Mouse (Mus musculus): ENCODE results near the gene Itpr1.

Gene Itpr1

GRCm38 (mm10) chr6:108325948-108326411 lies 113.1 kb downstream of the Itpr1 start:
- no peak for DNase-seq

GRCm38 (mm10) chr6:108326751-108327161 lies 113.9 kb downstream of the Itpr1 start:
- DNase-seq = peak in 1 of 2 experiments; percentile 19

GRCm38 (mm10) chr6:108327561-108327960 lies 114.7 kb downstream of the Itpr1 start:
- DNase-seq = no peak

- DNase-seq = no peak
Measured at GRCm38 (mm10) chr6:108328296-108328695, 115.4 kb downstream of the Itpr1 start.

GRCm38 (mm10) chr6:108330461-108330860 lies 117.6 kb downstream of the Itpr1 start:
- no peak for DNase-seq

- no peak for DNase-seq
Measured at GRCm38 (mm10) chr6:108331268-108331667, 118.4 kb downstream of the Itpr1 start.

- no peak for DNase-seq
Measured at GRCm38 (mm10) chr6:108334059-108334458, 121.2 kb downstream of the Itpr1 start.

GRCm38 (mm10) chr6:108335202-108335823 lies 122.4 kb downstream of the Itpr1 start:
- DNase-seq = no peak

- DNase-seq = no peak
Measured at GRCm38 (mm10) chr6:108336506-108336905, 123.6 kb downstream of the Itpr1 start.

- no peak for DNase-seq
Measured at GRCm38 (mm10) chr6:108337289-108337688, 124.4 kb downstream of the Itpr1 start.

GRCm38 (mm10) chr6:108338362-108338761 lies 125.5 kb downstream of the Itpr1 start:
- no peak for DNase-seq

GRCm38 (mm10) chr6:108342989-108343388 lies 130.1 kb downstream of the Itpr1 start:
- no peak for DNase-seq

GRCm38 (mm10) chr6:108343781-108344310 lies 130.9 kb downstream of the Itpr1 start:
- DNase-seq = no peak

GRCm38 (mm10) chr6:108350801-108351200 lies 137.9 kb downstream of the Itpr1 start:
- DNase-seq = no peak

- DNase-seq = no peak
Measured at GRCm38 (mm10) chr6:108351998-108352397, 139.1 kb downstream of the Itpr1 start.

GRCm38 (mm10) chr6:108367412-108367811 lies 154.5 kb downstream of the Itpr1 start:
- DNase-seq = no peak

- no peak for DNase-seq
Measured at GRCm38 (mm10) chr6:108369031-108369430, 156.1 kb downstream of the Itpr1 start.

GRCm38 (mm10) chr6:108371347-108371893 lies 158.5 kb downstream of the Itpr1 start:
- no peak for DNase-seq

GRCm38 (mm10) chr6:108374019-108374418 lies 161.1 kb downstream of the Itpr1 start:
- no peak for DNase-seq

- no peak for DNase-seq
Measured at GRCm38 (mm10) chr6:108379041-108379440, 166.1 kb downstream of the Itpr1 start.

- DNase-seq = no peak
Measured at GRCm38 (mm10) chr6:108380209-108380608, 167.3 kb downstream of the Itpr1 start.

- DNase-seq = no peak
Measured at GRCm38 (mm10) chr6:108390624-108391324, 177.9 kb downstream of the Itpr1 start.

- no peak for DNase-seq
Measured at GRCm38 (mm10) chr6:108393131-108393530, 180.2 kb downstream of the Itpr1 start.

- no peak for DNase-seq
Measured at GRCm38 (mm10) chr6:108397956-108398355, 185.1 kb downstream of the Itpr1 start.
